Mouse (Mus musculus): Measurements from ENCODE around the gene Sh2d1b2.

DNA sequence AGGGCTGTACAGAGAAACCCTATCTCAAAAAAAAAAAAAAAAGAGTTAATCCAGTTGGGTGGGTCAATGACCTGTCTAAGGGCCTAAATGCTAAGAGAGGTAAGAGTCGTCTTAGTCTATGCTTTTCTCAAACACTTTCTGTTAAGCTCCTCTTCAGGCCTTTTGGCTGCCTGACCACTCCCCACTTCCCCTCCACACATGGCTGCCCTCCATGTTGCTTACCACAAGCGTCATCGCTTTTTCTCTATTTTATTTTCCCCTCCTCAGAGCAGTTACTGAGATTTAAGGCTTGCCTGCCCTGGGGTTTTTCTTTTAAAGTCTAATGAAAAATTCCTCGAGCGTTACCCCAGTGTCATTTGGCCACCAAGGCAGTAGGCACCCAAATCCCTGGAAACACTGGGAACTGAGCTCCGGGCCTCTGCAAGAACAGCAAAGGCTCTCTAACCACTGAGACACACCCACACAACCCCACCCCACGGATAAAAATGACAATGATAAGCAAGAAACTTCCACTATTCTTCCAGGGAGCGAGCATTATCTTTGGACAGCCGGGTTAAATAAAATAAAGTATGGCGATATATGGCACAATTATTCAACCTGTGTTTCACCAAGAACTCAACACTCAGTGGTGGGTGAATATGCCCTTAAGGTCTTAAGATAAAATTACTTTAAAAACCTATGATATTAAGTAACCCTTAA lies 19.2 kb upstream of the Sh2d1b2 start:
- no peak for TF ChIP-seq POLR2A (IDR thresholded peaks at IDR 0.05; ENCODE audit: control insufficient read depth, low read depth, low read length)
- no peak for TF ChIP-seq CTCF (IDR thresholded peaks at IDR 0.05; ENCODE audit: control insufficient read depth, insufficient read depth, insufficient replicate concordance, low read depth, low read length)
